Comparison of ENCODE assay signal across 10 mouse cellular contexts in genomic region chr2:157339532-157339931, GRCm38 (mm10). TPM values are rescaled to one million over a fixed set of nuclear protein-coding genes. Genes with fewer than 3 reads are reported as not detected.
DNase-seq lines count a peak whose midpoint lies in the region; ATAC-seq lines count a peak whose summit lies in the region.
"Had no signal": no experiment of that assay in that cellular context is flagged by ENCODE, and none has a peak within 500 bp of the region (broad histone marks: within the 10 kb centered on the region; RNA-seq: fewer than 3 reads in every experiment).

No protein-coding gene starts in this region.

- no peak overlapping the region for H3K4me3 ChIP-seq in lung, embryonic 15.5 days
- H3K4me3 ChIP-seq in forebrain, embryonic 15.5 days, result no peak overlapping the region
- no peak overlapping the region for H3K4me3 ChIP-seq in limb, embryonic 13.5 days
- H3K4me3 ChIP-seq in stomach, embryonic 16.5 days (replicated peaks; ENCODE audit: low read length), result no peak overlapping the region
- H3K4me3 ChIP-seq in liver, embryonic 11.5 days (ENCODE audit: low read depth, low read length), result no peak overlapping the region
- H3K4me3 ChIP-seq: erythroblast, embryonic 14.5 days; megakaryocyte, embryonic 14.5 days had no signal

- WGBS in lung, embryonic 15.5 days, result 73% methylated on average over 7 of the region's 7 CpGs
- WGBS in forebrain, embryonic 15.5 days, result 38% methylated on average over 7 of the region's 7 CpGs
- WGBS in limb, embryonic 13.5 days, result 89% methylated on average over 7 of the region's 7 CpGs
- WGBS in stomach, embryonic 16.5 days, result 71% methylated on average over 7 of the region's 7 CpGs
- 73% methylated on average over 7 of the region's 7 CpGs for WGBS in liver, embryonic 11.5 days

- H3K9me3 ChIP-seq in lung, embryonic 15.5 days, result no peaks in the 10 kb centered on the region
- no peaks in the 10 kb centered on the region for H3K9me3 ChIP-seq in forebrain, embryonic 15.5 days
- H3K9me3 ChIP-seq in limb, embryonic 13.5 days, result no peaks in the 10 kb centered on the region
- no peaks in the 10 kb centered on the region for H3K9me3 ChIP-seq in stomach, embryonic 16.5 days (replicated peaks; ENCODE audit: control insufficient read depth, low read length)
- H3K9me3 ChIP-seq in liver, embryonic 11.5 days (ENCODE audit: control insufficient read depth, low read length), result no peaks in the 10 kb centered on the region
- H3K9me3 ChIP-seq: megakaryocyte, embryonic 14.5 days had no signal

- H3K4me2 ChIP-seq in lung, embryonic 15.5 days, result no peak overlapping the region
- no peak overlapping the region for H3K4me2 ChIP-seq in forebrain, embryonic 15.5 days (replicated peaks)
- H3K4me2 ChIP-seq in limb, embryonic 13.5 days (replicated peaks), result no peak overlapping the region
- H3K4me2 ChIP-seq in stomach, embryonic 16.5 days (ENCODE audit: low read depth, low read length), result no peak overlapping the region
- H3K4me2 ChIP-seq in liver, embryonic 11.5 days, result no peak overlapping the region

- no peak for DNase-seq in lung, postnatal 10 days
- no peak for DNase-seq in layer of hippocampus, adult 9-11 months
- no peak for DNase-seq in liver, embryonic 11.5 days (ENCODE audit: low spot score)

- H3K27me3 ChIP-seq in lung, embryonic 15.5 days, result no peaks in the 10 kb centered on the region
- no peaks in the 10 kb centered on the region for H3K27me3 ChIP-seq in forebrain, embryonic 15.5 days
- H3K27me3 ChIP-seq in limb, embryonic 13.5 days, result no peaks in the 10 kb centered on the region
- no peaks in the 10 kb centered on the region for H3K27me3 ChIP-seq in stomach, embryonic 16.5 days (ENCODE audit: control insufficient read depth, insufficient read depth, low read length)
- no peaks in the 10 kb centered on the region for H3K27me3 ChIP-seq in liver, embryonic 11.5 days (replicated peaks; ENCODE audit: control insufficient read depth, insufficient read depth, low read length)

- no peak overlapping the region for H3K9ac ChIP-seq in lung, embryonic 15.5 days
- peak overlapping the region; percentile 17; the same call in 1 of the 2 replicates for H3K9ac ChIP-seq in forebrain, embryonic 15.5 days (replicated peaks)
- no peak overlapping the region for H3K9ac ChIP-seq in limb, embryonic 13.5 days
- H3K9ac ChIP-seq in stomach, embryonic 16.5 days (ENCODE audit: low read length), result no peak overlapping the region; the same call in 1 of the 2 replicates
- H3K9ac ChIP-seq in liver, embryonic 11.5 days (ENCODE audit: low read depth, low read length), result no peak overlapping the region

- peaks cover 14% of the 10 kb centered on the region for H3K4me1 ChIP-seq in lung, embryonic 15.5 days
- peaks cover 41% of the 10 kb centered on the region for H3K4me1 ChIP-seq in forebrain, embryonic 15.5 days
- H3K4me1 ChIP-seq in limb, embryonic 13.5 days, result peaks cover 28% of the 10 kb centered on the region
- 0 out of 2 replicates have a peak, but pooled peaks cover 14% of the 10 kb centered on the region for H3K4me1 ChIP-seq in stomach, embryonic 16.5 days (ENCODE audit: control insufficient read depth, insufficient read depth, low read length)
- no peaks in the 10 kb centered on the region for H3K4me1 ChIP-seq in liver, embryonic 11.5 days (replicated peaks; ENCODE audit: control insufficient read depth, insufficient read depth, low read length)

- H3K36me3 ChIP-seq in lung, embryonic 15.5 days, result no peaks in the 10 kb centered on the region
- no peaks in the 10 kb centered on the region for H3K36me3 ChIP-seq in forebrain, embryonic 15.5 days
- H3K36me3 ChIP-seq in limb, embryonic 13.5 days, result no peaks in the 10 kb centered on the region
- no peaks in the 10 kb centered on the region for H3K36me3 ChIP-seq in stomach, embryonic 16.5 days (ENCODE audit: control insufficient read depth, insufficient read depth, low read length)
- H3K36me3 ChIP-seq in liver, embryonic 11.5 days (ENCODE audit: control insufficient read depth, insufficient read depth, low read length), result no peaks in the 10 kb centered on the region

- 0 out of 2 replicates have a peak overlapping the region, but pooled peaks have one; percentile 17 for H3K27ac ChIP-seq in lung, embryonic 15.5 days
- H3K27ac ChIP-seq in forebrain, embryonic 15.5 days (replicated peaks), result peak overlapping the region; percentile 90
- H3K27ac ChIP-seq in limb, embryonic 13.5 days, result peak overlapping the region; percentile 59; the same call in 1 of the 2 replicates
- H3K27ac ChIP-seq in stomach, embryonic 16.5 days (ENCODE audit: low read length), result peak overlapping the region; percentile 17; the same call in 1 of the 2 replicates
- no peak overlapping the region for H3K27ac ChIP-seq in liver, embryonic 11.5 days (ENCODE audit: low read depth, low read length)

- no peak for ATAC-seq in lung, embryonic 15.5 days (ENCODE audit: borderline replicate concordance, extremely low read depth, low FRiP score, low TSS enrichment)
- no peak for ATAC-seq in forebrain, embryonic 15.5 days (replicated peaks)
- no peak for ATAC-seq in limb, embryonic 13.5 days (ENCODE audit: low FRiP score, low read depth)
- no peak for ATAC-seq in stomach, embryonic 16.5 days (ENCODE audit: insufficient read depth, low FRiP score)
- ATAC-seq in liver, embryonic 11.5 days (replicated peaks; ENCODE audit: low FRiP score), result no peak
- ATAC-seq: activated CD4-positive, CD25-positive, alpha-beta regulatory T cell, adult 4 months had no signal

RNA-seq across cellular contexts. Expression of gene Ghrh, which starts 7.8 kb away (rescaled TPM):
- polyA plus RNA-seq in lung, embryonic 15.5 days (2015; fragmentation: Nextera tagmentation; extraction: Ambion mirVana), result not detected in 2 replicates
- 1.5 and 2.0 TPM in 2 replicates for polyA plus RNA-seq in forebrain, embryonic 15.5 days (2015; fragmentation: Nextera tagmentation; extraction: Ambion mirVana)
- polyA plus RNA-seq in limb, embryonic 13.5 days (2015; fragmentation: Nextera tagmentation; extraction: Ambion mirVana), result 0.57 TPM in 1 of 2 replicates, not detected in the other
- polyA plus RNA-seq in stomach, embryonic 16.5 days (2015; fragmentation: Nextera tagmentation; extraction: Ambion mirVana), result 0.30 and 0.51 TPM in 2 replicates
- polyA plus RNA-seq in liver, embryonic 11.5 days (2014; fragmentation: Nextera tagmentation; extraction: Ambion mirVana), result not detected in 2 replicates
- polyA plus RNA-seq: activated CD4-positive, CD25-positive, alpha-beta regulatory T cell, adult 4 months; erythroblast, embryonic 14.5 days had no signal

RNA-seq across cellular contexts. Expression of gene Manbal, which starts 27.9 kb away (rescaled TPM):
- 83.9 and 89.4 TPM in 2 replicates for polyA plus RNA-seq in lung, embryonic 15.5 days (2015; fragmentation: Nextera tagmentation; extraction: Ambion mirVana)
- polyA plus RNA-seq in forebrain, embryonic 15.5 days (2015; fragmentation: Nextera tagmentation; extraction: Ambion mirVana), result 105 TPM in 2 replicates
- 93.8 and 104 TPM in 2 replicates for polyA plus RNA-seq in limb, embryonic 13.5 days (2015; fragmentation: Nextera tagmentation; extraction: Ambion mirVana)
- polyA plus RNA-seq in stomach, embryonic 16.5 days (2015; fragmentation: Nextera tagmentation; extraction: Ambion mirVana), result 76.3 and 78.0 TPM in 2 replicates
- polyA plus RNA-seq in liver, embryonic 11.5 days (2014; fragmentation: Nextera tagmentation; extraction: Ambion mirVana), result 21.2 and 23.0 TPM in 2 replicates
